Mouse (Mus musculus) erythroblast, embryonic 14.5 days (primary cell): ENCODE data around the gene Helt.

Experiments used
- GATA1 ChIP-seq: IDR thresholded peaks from 2 replicates; pipeline ENCODE4 v1.6.1; 2012; ENCODE audit warnings: low read length, inconsistent platforms, mixed read lengths
- TAL1 ChIP-seq: IDR thresholded peaks from 3 replicates; pipeline ENCODE4 v1.6.1; 2012; ENCODE audit warnings: low read length, inconsistent platforms, mixed read lengths

DNA sequence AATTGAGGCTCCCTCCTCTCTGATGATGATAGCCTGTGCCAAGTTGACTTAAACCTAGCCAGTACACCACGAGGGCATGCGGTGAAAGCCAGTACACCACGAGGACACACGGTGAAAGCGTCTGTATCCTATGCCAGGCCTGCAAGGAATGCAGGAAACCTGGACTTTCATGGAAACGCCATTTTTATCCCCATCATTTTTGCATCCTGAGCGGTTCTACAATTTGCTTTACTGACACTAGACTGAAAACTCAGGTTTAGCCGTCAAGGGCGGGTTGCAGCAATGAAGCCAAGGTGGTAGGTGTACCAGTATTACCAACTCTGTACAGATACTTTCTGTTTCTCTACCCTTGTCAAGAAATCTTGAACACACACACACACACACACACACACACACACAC, 7.7 kb upstream of the Helt start:
- TF ChIP-seq GATA1, result no peak
- no peak for TF ChIP-seq TAL1
